Mouse (Mus musculus): ENCODE measurements at regions not wholly inside any gene's neighbourhood (a gene's known extent, or its start where the extent isn't known, plus 50 kb on each side); places are given as distances from the start of the nearest gene placed in this dataset.

- TF ChIP-seq TAL1 (IDR thresholded peaks at IDR 0.05; ENCODE audit: low read length), result no peak
- TF ChIP-seq GATA1 (IDR thresholded peaks at IDR 0.05; ENCODE audit: low read length), result no peak
Measured at GRCm38 (mm10) chr17:4871267-4871666, 122.9 kb upstream of the Arid1b start.
